Mouse (Mus musculus): ENCODE results near the gene Xpo6. TPM values are rescaled to one million over a fixed set of nuclear protein-coding genes. Genes with fewer than 3 reads are reported as not detected.

The Xpo6 gene
- polyA plus RNA-seq, 1 experiment = 65.0 TPM

DNA sequence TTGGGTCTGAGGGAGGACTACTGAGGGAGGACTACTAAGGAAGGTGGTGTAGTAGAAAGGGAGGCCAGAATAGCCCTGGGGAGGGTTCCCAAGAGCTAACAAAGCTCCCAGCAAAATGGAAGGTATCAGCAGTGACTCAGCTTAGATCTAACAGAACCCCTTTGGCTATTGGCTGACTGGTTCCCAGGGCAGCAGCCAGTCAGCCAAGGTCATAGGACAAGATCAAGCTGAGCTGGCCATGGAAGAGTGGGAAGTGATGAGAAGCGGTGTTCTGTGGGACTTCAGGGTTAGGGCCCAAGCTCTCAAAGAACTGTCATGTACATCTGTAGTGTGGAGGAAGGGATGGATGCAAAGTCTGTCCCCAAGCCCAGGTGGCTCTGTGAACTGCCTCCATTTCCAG lies 123.4 kb downstream of the Xpo6 start:
- Histone ChIP-seq H3K4me3 (ENCODE audit: insufficient read depth, poor library complexity, severe bottlenecking) (no peak overlapping the region), H3ac (ENCODE audit: control insufficient read depth, insufficient read length, low read depth) (no peak overlapping the region), H3K27me3 (ENCODE audit: control insufficient read depth, insufficient read depth, insufficient read length) (peaks cover 63% of the 10 kb centered on the region), H3K79me3 (ENCODE audit: low read depth) (no peaks in the 10 kb centered on the region), H3K36me3 (ENCODE audit: control insufficient read depth, insufficient read depth) (no peaks in the 10 kb centered on the region), H3K79me2 (ENCODE audit: control insufficient read depth, insufficient read depth) (no peaks in the 10 kb centered on the region)
- TF ChIP-seq MYOG (IDR thresholded peaks at IDR 0.05; ENCODE audit: control insufficient read depth, extremely low read depth, insufficient read length) (no peak), CTCF (IDR thresholded peaks at IDR 0.05; ENCODE audit: control insufficient read depth, insufficient read depth, insufficient read length) (no peak), FOSL1 (IDR thresholded peaks at IDR 0.05; ENCODE audit: insufficient read depth, low read length, poor library complexity, severe bottlenecking) (no peak), MAX (IDR thresholded peaks at IDR 0.05) (no peak), MYOD1 (IDR thresholded peaks at IDR 0.05; ENCODE audit: control insufficient read depth, insufficient read length, low read depth) (no peak), CEBPB (IDR thresholded peaks at IDR 0.05; ENCODE audit: low read depth) (no peak), USF1 (IDR thresholded peaks at IDR 0.05; ENCODE audit: low read depth) (no peak)

DNA sequence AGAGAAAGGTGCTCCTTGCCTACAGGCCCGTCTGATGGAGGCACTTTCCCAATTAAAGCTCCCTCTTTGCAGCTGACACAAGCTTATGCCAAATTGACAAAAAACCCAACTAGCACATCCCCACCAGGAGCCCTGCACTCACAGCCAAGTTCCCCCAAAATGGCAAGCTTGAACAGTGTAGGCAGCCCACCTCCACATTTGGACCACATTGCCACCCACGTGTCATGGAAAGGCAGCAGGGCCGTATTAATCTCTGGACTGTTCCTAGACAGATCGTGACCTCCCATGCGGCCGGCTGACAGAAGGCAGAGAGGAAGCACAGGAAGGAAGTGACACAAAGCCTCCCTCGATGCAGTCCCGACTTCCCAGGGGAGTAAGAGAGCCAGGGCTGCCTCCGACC lies 125.2 kb downstream of the Xpo6 start:
- H3K79me3 ChIP-seq (ENCODE audit: low read depth) = no peaks in the 10 kb centered on the region
- H3K79me2 ChIP-seq (ENCODE audit: control insufficient read depth, insufficient read depth) = no peaks in the 10 kb centered on the region
- no peaks in the 10 kb centered on the region for H3K36me3 ChIP-seq (ENCODE audit: control insufficient read depth, insufficient read depth)
- H3K4me3 ChIP-seq (ENCODE audit: insufficient read depth, poor library complexity, severe bottlenecking) = no peak overlapping the region
- TF ChIP-seq MYOD1 (IDR thresholded peaks at IDR 0.05; ENCODE audit: control insufficient read depth, insufficient read length, low read depth) (no peak), MAX (IDR thresholded peaks at IDR 0.05) (no peak), USF1 (IDR thresholded peaks at IDR 0.05; ENCODE audit: low read depth) (no peak), CTCF (IDR thresholded peaks at IDR 0.05; ENCODE audit: control insufficient read depth, insufficient read depth, insufficient read length) (no peak), FOSL1 (IDR thresholded peaks at IDR 0.05; ENCODE audit: insufficient read depth, low read length, poor library complexity, severe bottlenecking) (no peak)
- H3ac ChIP-seq (ENCODE audit: control insufficient read depth, insufficient read length, low read depth) = no peak overlapping the region
- H3K27me3 ChIP-seq (ENCODE audit: control insufficient read depth, insufficient read depth, insufficient read length) = peaks cover 51% of the 10 kb centered on the region

DNA sequence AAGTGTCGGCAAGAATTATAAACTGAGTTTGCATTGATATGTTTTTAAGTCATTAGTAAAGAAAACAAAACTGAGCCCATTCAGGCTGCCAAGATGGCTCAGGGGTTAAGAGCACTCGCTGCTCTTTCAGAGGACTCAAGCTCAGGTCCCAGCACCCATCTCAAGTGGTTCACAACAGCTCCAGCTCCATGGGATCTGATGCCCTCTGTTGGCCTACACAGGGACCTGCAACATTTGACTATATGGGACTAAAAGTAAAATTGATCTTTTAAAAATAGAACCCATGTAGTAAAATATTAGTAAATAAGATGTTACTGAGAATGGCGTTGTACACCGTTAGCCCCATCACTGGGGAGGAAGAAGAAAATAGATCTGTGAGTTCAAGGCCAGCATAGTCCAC lies 130.0 kb downstream of the Xpo6 start:
- peaks cover 15% of the 10 kb centered on the region for H3K27me3 ChIP-seq (ENCODE audit: control insufficient read depth, insufficient read depth, insufficient read length)
- TF ChIP-seq FOSL1 (IDR thresholded peaks at IDR 0.05; ENCODE audit: insufficient read depth, low read length, poor library complexity, severe bottlenecking) (no peak), CEBPB (IDR thresholded peaks at IDR 0.05; ENCODE audit: low read depth) (no peak), MYOD1 (IDR thresholded peaks at IDR 0.05; ENCODE audit: control insufficient read depth, insufficient read length, low read depth) (no peak), MYOG (IDR thresholded peaks at IDR 0.05; ENCODE audit: control insufficient read depth, extremely low read depth, insufficient read length) (no peak), CTCF (IDR thresholded peaks at IDR 0.05; ENCODE audit: control insufficient read depth, insufficient read depth, insufficient read length) (no peak), USF1 (IDR thresholded peaks at IDR 0.05; ENCODE audit: low read depth) (no peak), MAX (IDR thresholded peaks at IDR 0.05) (no peak)
- no peak overlapping the region for H3ac ChIP-seq (ENCODE audit: control insufficient read depth, insufficient read length, low read depth)
- H3K79me3 ChIP-seq (ENCODE audit: low read depth) = no peaks in the 10 kb centered on the region
- no peaks in the 10 kb centered on the region for H3K36me3 ChIP-seq (ENCODE audit: control insufficient read depth, insufficient read depth)
- H3K79me2 ChIP-seq (ENCODE audit: control insufficient read depth, insufficient read depth) = no peaks in the 10 kb centered on the region
- no peak overlapping the region for H3K4me3 ChIP-seq (ENCODE audit: insufficient read depth, poor library complexity, severe bottlenecking)

DNA sequence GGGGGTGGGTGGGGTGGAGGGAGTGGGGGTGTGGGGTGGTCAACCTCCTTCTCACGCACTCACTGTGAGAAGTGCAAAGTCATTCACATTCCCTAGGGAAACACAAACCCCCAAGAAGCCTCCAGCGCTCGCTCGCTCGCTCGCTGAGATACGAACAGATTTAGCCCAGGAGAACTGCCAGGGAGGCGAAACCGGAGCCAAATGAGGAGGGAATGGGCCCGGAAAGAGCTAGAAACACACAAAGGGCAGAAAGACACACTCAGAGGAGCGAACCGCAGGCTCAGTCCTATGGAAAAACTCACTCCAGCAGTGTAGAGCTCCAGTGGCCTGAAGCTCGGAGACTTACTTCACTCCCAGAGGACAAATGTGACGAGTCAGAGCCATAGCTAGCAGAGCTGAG lies 133.5 kb downstream of the Xpo6 start:
- Histone ChIP-seq H3K27me3 (ENCODE audit: control insufficient read depth, insufficient read depth, insufficient read length) (peaks cover 17% of the 10 kb centered on the region), H3K79me3 (ENCODE audit: low read depth) (no peaks in the 10 kb centered on the region), H3K4me3 (ENCODE audit: insufficient read depth, poor library complexity, severe bottlenecking) (no peak overlapping the region), H3K79me2 (ENCODE audit: control insufficient read depth, insufficient read depth) (no peaks in the 10 kb centered on the region), H3ac (ENCODE audit: control insufficient read depth, insufficient read length, low read depth) (no peak overlapping the region), H3K36me3 (ENCODE audit: control insufficient read depth, insufficient read depth) (no peaks in the 10 kb centered on the region)
- TF ChIP-seq FOSL1 (IDR thresholded peaks at IDR 0.05; ENCODE audit: insufficient read depth, low read length, poor library complexity, severe bottlenecking) (no peak), CTCF (IDR thresholded peaks at IDR 0.05; ENCODE audit: control insufficient read depth, insufficient read depth, insufficient read length) (no peak), MYOG (IDR thresholded peaks at IDR 0.05; ENCODE audit: control insufficient read depth, extremely low read depth, insufficient read length) (no peak), MAX (IDR thresholded peaks at IDR 0.05) (no peak), CEBPB (IDR thresholded peaks at IDR 0.05; ENCODE audit: low read depth) (no peak), USF1 (IDR thresholded peaks at IDR 0.05; ENCODE audit: low read depth) (no peak), MYOD1 (IDR thresholded peaks at IDR 0.05; ENCODE audit: control insufficient read depth, insufficient read length, low read depth) (no peak)

GRCm38 (mm10) chr7:126065243-126065876 lies 134.9 kb downstream of the Xpo6 start:
- no peak overlapping the region for H3ac ChIP-seq (ENCODE audit: control insufficient read depth, insufficient read length, low read depth)
- H3K27me3 ChIP-seq (ENCODE audit: control insufficient read depth, insufficient read depth, insufficient read length) = peaks cover 21% of the 10 kb centered on the region
- no peak for TF ChIP-seq MAX (IDR thresholded peaks at IDR 0.05)
- no peak for TF ChIP-seq MYOD1 (IDR thresholded peaks at IDR 0.05; ENCODE audit: control insufficient read depth, insufficient read length, low read depth)
- no peak for TF ChIP-seq FOSL1 (IDR thresholded peaks at IDR 0.05; ENCODE audit: insufficient read depth, low read length, poor library complexity, severe bottlenecking)
- TF ChIP-seq CTCF (IDR thresholded peaks at IDR 0.05; ENCODE audit: control insufficient read depth, insufficient read depth, insufficient read length) = no peak
- TF ChIP-seq MYOG (IDR thresholded peaks at IDR 0.05; ENCODE audit: control insufficient read depth, extremely low read depth, insufficient read length) = no peak
- no peak for TF ChIP-seq USF1 (IDR thresholded peaks at IDR 0.05; ENCODE audit: low read depth)
- no peak for TF ChIP-seq CEBPB (IDR thresholded peaks at IDR 0.05; ENCODE audit: low read depth)

More at GRCm38 (mm10) chr7:126065243-126065876, 134.9 kb downstream of the Xpo6 start:
- H3K4me3 ChIP-seq (ENCODE audit: insufficient read depth, poor library complexity, severe bottlenecking) = no peak overlapping the region
- no peaks in the 10 kb centered on the region for H3K36me3 ChIP-seq (ENCODE audit: control insufficient read depth, insufficient read depth)
- no peaks in the 10 kb centered on the region for H3K79me3 ChIP-seq (ENCODE audit: low read depth)
- no peaks in the 10 kb centered on the region for H3K79me2 ChIP-seq (ENCODE audit: control insufficient read depth, insufficient read depth)

All from C2C12 (cell line).